Mouse (Mus musculus) kidney, adult 9 months (tissue): ENCODE data around the gene Mto1.
"Not testable (repeated sequence)": the region's sequence is repeated elsewhere in the genome, so short reads cannot be mapped to it uniquely, and the experiment has no call there.

Experiments used
- DNase-seq: peaks from one replicate; pipeline ENCODE4 v3.0.0; 2022

The Mto1 gene

DNA sequence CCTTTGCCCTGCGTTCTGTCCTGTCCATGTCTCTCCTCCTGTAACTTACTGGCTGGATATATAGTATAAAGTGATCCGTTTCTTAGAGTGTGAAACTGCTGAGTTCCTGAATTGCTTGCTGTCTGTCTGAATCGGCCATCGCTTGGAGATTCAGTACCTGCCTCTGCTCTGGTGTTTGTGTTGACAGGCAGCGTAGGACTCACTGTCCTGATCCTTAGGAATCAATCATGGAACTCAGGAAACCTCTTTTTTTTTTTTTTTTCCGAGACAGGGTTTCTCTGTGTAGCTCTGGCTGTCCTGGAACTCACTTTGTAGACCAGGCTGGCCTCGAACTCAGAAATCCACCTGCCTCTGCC is 58.7 kb downstream of the Mto1 start:
- DNase-seq, result no peak

DNA sequence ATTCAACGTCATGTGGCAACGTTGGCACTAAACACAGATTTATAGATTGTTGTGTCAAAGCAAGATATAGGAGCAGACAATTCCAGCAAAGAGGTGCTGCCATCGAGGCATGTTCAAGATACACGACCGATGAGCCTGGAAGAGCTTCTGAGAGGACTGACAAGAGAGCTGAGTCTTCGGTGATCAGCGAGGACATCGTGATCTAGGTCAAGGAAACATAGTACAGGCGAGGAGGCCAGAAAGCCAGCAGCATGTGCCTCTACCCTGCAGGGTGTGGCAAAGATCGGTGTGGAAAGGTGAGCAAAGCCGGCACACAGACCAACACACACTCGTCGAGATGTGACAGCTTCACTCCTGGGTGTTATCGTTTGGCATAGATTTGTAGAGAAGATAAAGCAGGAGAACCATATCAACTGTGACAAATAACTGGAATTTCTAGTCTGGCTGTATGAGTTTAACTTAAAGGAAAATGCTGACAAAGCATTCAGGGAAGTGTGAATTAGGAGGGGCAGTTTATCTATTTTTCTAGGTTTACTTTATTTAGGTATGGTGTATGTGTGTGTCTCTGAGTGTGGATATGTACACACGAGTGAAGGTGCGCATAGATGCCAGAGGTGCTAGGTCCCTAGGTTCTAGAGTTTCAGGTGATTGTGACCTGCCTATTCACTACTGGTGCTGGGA is 60.2 kb downstream of the Mto1 start:
- no peak for DNase-seq

DNA sequence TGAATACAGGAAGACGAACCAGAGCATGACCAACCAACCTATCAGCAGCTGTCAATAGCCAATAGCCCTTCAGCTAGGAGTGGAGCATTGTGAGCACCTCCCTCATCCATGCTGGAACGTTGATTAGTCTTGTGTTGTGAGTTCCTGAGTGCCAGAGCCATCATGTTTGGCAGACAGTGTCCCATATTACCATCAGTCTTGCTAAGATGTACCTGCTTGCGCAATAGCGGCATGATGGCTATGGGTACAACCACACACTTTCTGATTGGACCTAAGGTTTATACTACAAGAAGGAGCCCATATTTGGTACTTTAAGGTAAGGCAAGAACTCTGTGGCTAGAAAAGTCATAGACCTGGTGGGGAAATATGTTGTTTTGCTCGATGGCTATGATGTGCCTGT is 63.7 kb downstream of the Mto1 start:
- DNase-seq, result no peak

DNA sequence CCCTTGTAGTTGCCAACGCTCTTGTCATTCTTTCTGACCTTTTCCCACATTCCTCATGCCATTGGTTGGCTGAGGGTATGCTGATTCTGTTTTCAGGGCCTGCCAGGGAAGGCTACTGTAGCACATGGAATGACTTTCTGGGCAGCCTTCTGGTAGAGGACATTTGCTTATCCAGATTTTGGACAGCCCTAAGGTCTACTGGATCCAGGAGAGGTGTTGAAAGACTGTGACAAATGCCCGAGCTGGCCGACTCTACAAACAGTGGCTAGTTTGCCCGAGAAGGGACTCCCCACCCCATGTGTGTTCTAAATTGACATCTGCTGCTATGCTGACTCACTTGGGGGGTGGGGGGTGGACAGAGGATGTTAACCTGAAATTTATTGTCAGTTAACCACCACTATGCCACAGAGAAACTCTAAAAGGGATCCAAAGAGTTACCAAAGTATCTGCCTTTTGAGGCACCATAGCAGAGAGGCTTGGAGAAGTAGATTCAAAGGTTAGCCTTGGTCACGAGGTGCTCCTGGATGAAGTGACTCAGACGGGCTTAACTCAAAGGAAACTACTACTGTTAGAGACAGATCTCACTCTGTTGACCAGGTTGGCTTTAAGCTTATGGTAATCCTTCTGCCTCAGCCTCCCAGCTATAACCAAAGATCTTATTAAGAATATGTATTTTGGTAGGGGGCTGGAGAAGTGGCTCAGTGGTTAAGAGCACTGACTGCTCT is 65.9 kb downstream of the Mto1 start:
- no peak for DNase-seq

DNA sequence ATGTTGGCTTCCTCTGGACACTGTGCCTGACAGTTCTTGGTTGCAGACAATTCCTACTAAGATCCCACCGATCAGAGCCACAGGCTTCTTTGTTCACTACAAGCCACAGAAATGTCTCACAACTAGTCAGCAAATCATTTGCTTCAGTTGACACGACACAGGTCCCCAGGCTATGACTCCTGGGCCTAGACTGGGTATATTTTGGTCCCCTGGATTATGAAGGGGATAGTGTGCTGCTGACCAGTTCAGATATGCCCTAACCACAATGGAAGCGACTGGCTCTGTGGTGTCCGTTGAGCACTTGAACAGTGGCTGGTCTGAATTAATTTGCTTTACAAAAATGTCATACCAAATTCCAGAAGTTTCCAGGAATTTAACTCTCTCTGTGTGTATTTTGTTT is 66.7 kb downstream of the Mto1 start:
- no peak for DNase-seq

DNA sequence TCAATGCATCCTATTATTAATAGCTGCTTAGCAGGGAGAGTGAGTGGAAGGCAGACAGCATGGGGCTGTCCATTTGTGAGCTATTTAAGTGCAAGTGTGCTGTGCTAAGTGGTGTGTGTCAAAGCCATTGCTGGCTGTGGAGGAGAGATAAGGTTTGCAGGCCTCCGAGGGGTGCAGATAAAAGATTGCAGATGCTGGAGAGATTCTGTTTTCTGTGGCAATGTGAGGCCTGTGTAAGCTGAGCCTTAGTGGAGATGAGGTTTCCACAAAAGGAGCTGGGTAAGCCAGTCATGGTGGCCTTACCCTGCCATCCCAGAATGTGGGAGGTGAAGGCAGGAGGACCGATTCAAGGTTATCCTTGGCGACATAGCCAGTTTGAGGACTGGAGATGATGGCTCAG is 68.1 kb downstream of the Mto1 start:
- no peak for DNase-seq

DNA sequence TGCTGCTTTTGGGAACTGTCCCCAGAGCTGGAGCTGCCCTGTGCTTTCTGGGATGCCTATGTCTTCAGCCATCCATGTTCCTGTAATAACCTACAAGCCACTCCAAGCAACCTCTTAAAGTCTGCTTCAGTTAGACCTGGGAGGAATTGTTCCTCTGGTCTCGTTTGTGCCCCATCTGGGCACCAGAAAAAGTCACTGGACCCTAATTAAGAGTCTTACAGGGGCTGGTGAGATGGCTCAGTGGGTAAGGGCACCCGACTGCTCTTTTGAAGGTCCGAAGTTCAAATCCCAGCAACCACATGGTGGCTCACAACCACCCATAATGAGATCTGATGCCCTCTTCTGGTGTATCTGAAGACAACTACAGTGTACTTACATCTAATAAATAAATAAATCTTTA is 69.2 kb downstream of the Mto1 start:
- not testable (repeated sequence) for DNase-seq

DNA sequence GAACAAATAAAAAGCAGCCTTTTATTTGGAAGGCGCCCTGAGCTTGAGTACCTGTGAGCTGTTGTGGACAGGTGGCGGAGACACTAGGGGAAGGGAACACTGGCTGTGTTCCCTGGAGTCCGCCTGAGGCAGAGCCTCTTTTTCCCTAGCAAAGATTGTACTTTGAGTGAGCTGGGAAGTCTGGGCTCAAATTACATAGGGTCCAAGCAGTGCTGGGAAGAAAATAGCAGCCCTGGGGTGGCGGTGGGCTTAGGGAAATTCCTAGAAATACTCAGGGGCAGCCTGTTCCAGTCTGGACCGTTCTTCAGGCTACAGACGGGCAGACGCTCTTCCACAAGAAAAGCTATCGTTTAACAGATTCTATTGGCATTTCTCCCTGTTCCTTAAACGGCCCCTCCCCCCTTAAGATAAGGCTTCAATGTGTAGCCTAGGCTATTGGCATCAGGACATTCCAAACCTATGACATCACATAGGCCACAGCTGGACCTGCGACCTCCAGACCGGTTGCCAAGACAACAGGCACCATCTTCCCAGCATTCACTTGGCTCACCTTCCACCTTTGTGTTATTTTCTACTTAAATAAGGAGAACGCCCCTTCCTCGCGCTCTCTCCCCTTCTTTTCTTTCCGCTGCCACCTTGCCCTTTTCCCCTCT is 72.2 kb downstream of the Mto1 start:
- peak; percentile 57 for DNase-seq

DNA sequence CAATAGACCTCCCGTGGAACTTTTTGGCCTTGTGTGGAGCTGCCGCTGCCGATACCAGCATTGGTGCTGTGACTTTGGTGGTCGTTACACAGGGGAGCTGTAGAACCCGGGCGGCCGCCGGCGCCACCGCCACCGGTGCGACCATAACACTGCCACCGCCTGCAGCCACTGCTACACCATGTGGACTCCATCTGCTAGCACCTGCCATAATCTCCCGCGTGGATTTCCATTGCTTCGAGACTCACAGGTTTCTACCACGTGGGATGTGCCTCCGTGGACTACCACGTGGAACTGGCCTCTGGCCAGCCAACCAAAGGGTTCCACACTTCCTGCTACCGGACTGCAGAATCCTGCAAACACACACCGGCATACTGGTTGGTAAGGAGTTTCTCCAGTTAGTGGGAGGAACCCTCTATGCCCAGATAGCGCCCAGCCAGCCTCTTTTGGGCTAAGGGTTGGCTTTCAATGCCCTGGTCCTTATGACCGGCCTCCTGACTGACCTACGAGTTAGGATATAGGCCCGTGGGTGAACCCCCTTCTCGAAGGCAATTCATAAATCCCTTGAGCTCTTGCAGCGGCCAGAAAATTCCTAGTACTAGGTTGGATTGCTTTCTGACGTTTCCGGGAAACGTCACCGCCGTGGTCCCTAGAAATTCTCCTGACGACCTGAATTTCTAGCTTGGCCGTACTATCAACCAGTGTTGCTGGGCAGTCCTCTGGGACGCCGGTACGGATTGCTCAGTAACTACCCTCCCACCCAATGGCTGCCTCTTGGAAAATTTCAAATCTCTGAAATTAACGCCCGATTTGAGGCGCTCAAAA is 73.0 kb downstream of the Mto1 start:
- DNase-seq, result peak; percentile 73

DNA sequence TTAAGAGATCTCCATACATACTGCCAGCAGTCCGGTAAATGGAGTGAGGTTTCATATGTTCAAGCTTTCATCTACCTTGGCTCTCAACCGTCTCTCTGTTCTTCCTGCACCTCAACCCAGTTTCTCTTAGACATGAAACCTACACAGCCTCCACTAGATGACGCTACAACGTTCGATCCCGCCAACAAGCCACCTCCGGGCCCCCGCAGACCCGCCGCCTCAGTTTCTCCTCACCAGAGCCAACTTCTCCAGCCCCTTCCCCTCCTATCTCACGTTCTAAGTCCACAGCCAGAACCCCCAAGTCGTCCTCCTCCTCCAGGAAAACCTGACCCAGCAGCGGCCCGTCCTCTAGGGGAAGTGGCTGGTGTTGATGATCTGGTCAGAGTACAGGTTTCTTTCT is 73.7 kb downstream of the Mto1 start:
- peak; percentile 49 for DNase-seq
